Mouse (Mus musculus): Measurements from ENCODE around the gene B4galt3.

DNA sequence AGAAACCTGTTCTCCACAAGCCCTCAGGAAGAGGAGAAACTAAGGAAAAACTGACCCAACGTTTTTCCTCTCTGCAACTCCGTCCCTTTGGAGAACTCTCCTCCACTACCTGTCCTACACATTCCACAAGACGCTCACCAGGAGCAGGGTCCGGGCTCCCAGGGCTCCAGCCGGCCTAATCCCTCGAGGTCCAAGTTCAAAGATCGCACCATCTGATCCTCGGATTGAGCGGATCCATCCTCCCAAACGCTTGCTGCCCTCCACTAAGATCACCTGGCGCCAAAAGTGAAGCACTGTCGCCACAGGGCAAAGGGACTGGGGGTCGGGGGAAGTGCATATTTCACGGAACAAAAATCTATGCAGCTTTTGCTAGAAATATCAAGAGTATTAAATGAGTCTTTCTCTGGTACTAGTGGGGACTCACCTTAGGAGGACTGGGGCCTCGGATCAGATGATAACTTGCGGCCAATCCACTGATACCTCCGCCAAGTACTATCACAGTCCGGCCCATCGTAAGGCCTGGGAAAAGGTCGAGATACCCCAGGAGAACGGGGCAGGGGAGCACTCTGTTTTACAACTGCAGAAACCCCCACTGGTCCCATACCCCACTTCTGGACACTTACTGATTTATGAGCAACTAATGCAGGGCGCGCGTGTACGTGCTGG is 10.3 kb downstream of the B4galt3 start:
- TF ChIP-seq CTCF (IDR thresholded peaks at IDR 0.05; ENCODE audit: control insufficient read depth, insufficient read depth, insufficient replicate concordance, low read depth, low read length), result no peak
- no peak for TF ChIP-seq POLR2A (IDR thresholded peaks at IDR 0.05; ENCODE audit: control insufficient read depth, low read depth, low read length)
